Mouse (Mus musculus) cortical plate, adult 2 months (tissue): Measurements from ENCODE around the gene Cntnap2.

ENCODE experiments used
- CTCF ChIP-seq: fragments of 200-500 bp; IDR thresholded peaks from 2 replicates; pipeline ENCODE4 v1.5.1; 2011; ENCODE audit warnings: mild to moderate bottlenecking, control low read depth, low read length; ENCODE audit not compliant: insufficient read depth; ENCODE audit errors: extremely low read depth
- POLR2A ChIP-seq: fragments of 200-500 bp; IDR thresholded peaks from 2 replicates; pipeline ENCODE4 v1.6.1; 2011; ENCODE audit warnings: mild to moderate bottlenecking, low read length, control low read depth; ENCODE audit not compliant: insufficient read depth; ENCODE audit errors: extremely low read depth

DNA sequence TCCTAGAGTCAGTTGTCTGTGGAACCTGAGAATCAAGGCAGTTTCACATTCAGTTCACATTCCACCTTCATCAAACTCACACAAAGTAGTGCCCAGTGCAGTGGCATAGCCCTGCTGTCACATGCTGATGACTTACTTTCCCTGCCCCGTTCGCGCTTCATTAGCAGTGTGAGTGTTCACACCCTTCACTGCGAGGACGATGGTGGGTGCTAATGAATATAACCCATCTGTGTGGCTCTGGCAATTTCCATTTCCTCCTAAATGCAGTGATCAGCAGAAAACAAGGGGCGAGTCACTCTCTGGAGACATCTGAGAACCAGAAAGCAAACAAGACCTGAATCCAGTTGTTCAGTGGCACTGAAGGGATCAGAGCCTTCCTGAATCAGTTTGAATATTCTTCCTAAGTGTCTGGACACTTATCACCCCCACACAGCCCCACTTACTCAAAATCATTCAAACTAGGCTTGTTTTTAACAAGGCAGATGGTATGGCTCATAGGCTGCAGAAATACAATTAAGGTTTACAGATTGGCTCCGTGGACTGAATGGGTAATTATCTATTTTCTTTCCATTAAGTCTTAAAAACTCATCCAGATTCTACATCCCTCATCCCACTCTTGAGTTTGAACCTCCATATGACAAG is 2169.6 kb downstream of the Cntnap2 start:
- TF ChIP-seq POLR2A = no peak
- TF ChIP-seq CTCF = no peak
